Mouse (Mus musculus): ENCODE data around the gene Trp53i11. TPM values are rescaled to one million over a fixed set of nuclear protein-coding genes. Genes with fewer than 3 reads are reported as not detected.

The Trp53i11 gene
- polyA plus RNA-seq (2011; ENCODE audit: insufficient read length, low read depth, missing spikeins) = 8.9 and 9.0 TPM in 2 replicates

DNA sequence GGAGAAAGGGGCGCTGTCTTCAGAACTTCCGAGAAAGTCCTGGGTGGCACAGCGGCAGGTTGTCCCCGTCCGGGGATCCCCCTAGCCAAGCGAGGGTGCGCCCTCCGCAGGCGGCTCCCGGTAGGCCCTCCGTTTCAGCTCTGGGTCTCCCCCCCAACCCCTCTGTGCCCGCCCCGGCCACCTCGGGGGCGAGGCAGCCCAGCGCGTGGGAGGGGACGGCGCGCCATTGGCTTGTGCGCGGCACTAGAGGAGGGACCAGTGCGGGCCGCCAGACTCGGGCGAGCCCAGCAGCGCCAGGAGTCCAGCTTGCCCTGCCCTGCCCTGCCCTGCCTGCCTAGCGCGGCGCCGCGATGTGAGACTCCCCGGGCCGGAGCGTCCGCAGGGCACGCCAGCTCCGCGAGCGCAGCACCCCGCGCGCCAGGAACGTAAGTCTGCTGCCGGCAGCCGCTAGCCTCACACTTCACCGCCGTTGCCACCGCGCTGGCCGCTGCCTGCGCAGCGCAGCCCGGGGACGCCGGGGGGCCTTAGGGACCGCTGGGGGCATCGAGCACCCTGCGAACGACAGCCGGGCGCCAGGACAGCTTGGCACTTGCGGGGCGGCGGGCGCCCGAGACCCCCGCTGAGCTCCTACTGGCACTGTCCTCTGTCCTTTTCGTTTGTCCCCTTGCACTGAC, at the start of gene Trp53i11:
Gene Trp53i11, plus strand, starts transcription at position 226 of the 674 bp plus-strand sequence.
- no peaks in the 10 kb centered on the region for H3K4me1 ChIP-seq (ENCODE audit: control insufficient read depth, insufficient read depth, low read length)
- peak; percentile 57; the same call in 1 of the 2 replicates for TF ChIP-seq POLR2A (IDR thresholded peaks at IDR 0.05; ENCODE audit: low read depth, low read length)
- TF ChIP-seq CTCF (IDR thresholded peaks at IDR 0.05; ENCODE audit: borderline replicate concordance, insufficient read depth, low read length) = no peak
- no peak within 1 kb of the TSS for H3K27ac ChIP-seq (ENCODE audit: insufficient read depth, low read length)
- peak within 1 kb of the TSS; percentile 78 for H3K4me3 ChIP-seq (ENCODE audit: insufficient read depth, low read length)

DNA sequence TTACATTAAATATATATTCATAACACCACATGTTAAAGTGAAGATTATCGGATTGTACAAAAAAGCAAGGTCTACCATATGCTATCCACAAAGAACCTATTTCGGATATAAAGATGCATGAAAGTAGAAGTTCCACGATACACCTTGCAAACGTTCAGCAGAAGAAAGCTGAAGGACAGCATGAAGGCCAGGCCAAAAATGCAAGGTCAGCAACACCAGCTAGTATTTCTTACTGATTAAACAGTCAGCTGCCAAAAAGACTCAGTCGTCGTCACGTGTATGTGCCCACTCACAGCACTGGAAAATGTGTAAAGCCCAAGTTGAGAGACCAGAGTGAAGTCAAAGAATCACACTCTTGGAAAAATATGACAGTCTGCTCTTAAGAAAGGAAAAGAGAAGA, 47.9 kb upstream of the Trp53i11 start:
- no peaks in the 10 kb centered on the region for H3K4me1 ChIP-seq (ENCODE audit: control insufficient read depth, insufficient read depth, low read length)
- no peak overlapping the region for H3K27ac ChIP-seq (ENCODE audit: insufficient read depth, low read length)
- TF ChIP-seq POLR2A (IDR thresholded peaks at IDR 0.05; ENCODE audit: low read depth, low read length) (no peak), CTCF (IDR thresholded peaks at IDR 0.05; ENCODE audit: borderline replicate concordance, insufficient read depth, low read length) (no peak)
- H3K4me3 ChIP-seq (ENCODE audit: insufficient read depth, low read length) = no peak overlapping the region

DNA sequence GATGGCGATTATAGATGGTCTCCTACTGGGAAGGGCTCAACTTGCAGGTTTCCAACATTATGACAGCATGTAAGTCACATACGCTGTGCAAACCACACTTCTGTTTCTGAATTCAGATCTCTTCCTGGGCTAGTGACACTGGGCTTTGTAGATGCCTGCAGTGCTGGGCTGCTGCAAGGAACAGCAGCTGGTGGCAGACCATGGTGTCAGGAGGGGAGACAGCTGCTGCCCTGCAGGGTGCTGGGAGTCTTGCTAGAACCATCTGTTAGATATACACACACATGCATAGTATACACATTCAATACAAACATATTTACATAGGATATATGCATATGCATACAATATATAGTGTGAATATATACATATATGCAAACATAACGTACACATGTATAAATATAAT, 46.0 kb upstream of the Trp53i11 start:
- Histone ChIP-seq H3K4me1 (ENCODE audit: control insufficient read depth, insufficient read depth, low read length) (no peaks in the 10 kb centered on the region), H3K27ac (ENCODE audit: insufficient read depth, low read length) (no peak overlapping the region), H3K4me3 (ENCODE audit: insufficient read depth, low read length) (no peak overlapping the region)
- no peak for TF ChIP-seq CTCF (IDR thresholded peaks at IDR 0.05; ENCODE audit: borderline replicate concordance, insufficient read depth, low read length)
- no peak for TF ChIP-seq POLR2A (IDR thresholded peaks at IDR 0.05; ENCODE audit: low read depth, low read length)

DNA sequence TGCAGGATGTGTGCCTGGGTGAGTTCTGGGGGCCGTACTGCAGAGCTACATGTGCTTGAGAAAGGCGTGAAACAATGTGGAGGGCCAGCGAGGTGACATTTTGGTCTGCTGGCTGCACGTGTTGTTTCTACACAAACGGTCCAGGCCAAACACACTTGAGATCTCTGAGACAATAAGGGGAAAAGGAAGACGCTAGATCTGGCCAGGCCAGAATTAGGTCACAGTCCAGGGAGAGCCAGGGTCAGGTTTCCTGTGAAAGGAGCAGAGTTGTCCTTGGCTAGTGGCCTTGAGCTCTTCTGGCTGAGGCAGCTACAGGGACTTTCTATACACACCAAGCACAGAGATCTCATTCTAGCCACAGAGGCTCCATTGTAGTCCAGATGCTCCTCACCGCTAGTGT, 44.7 kb upstream of the Trp53i11 start:
- Histone ChIP-seq H3K4me1 (ENCODE audit: control insufficient read depth, insufficient read depth, low read length) (no peaks in the 10 kb centered on the region), H3K4me3 (ENCODE audit: insufficient read depth, low read length) (no peak overlapping the region), H3K27ac (ENCODE audit: insufficient read depth, low read length) (no peak overlapping the region)
- no peak for TF ChIP-seq POLR2A (IDR thresholded peaks at IDR 0.05; ENCODE audit: low read depth, low read length)
- no peak for TF ChIP-seq CTCF (IDR thresholded peaks at IDR 0.05; ENCODE audit: borderline replicate concordance, insufficient read depth, low read length)

DNA sequence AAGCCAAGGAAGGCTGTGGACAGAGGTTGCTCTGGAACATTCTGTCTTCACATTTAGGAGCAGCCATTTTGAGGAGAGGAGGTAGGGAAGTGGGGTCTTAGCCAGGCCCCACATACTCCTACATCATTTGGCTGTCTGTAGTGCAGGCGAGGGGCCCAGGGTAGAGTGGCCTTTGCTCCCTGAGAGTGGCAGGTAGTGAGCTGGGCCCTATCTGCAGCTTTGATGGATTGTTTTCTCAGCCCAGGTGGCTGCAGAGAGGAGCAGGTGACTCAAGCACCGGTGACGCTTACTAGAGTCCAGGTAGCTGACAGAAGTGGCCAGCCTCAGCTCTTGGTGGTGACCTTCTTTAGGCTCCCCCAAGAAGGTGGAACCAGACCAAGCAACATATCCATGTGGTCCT, 43.2 kb upstream of the Trp53i11 start:
- Histone ChIP-seq H3K4me3 (ENCODE audit: insufficient read depth, low read length) (no peak overlapping the region), H3K27ac (ENCODE audit: insufficient read depth, low read length) (no peak overlapping the region), H3K4me1 (ENCODE audit: control insufficient read depth, insufficient read depth, low read length) (no peaks in the 10 kb centered on the region)
- TF ChIP-seq POLR2A (IDR thresholded peaks at IDR 0.05; ENCODE audit: low read depth, low read length) (no peak), CTCF (IDR thresholded peaks at IDR 0.05; ENCODE audit: borderline replicate concordance, insufficient read depth, low read length) (no peak)

DNA sequence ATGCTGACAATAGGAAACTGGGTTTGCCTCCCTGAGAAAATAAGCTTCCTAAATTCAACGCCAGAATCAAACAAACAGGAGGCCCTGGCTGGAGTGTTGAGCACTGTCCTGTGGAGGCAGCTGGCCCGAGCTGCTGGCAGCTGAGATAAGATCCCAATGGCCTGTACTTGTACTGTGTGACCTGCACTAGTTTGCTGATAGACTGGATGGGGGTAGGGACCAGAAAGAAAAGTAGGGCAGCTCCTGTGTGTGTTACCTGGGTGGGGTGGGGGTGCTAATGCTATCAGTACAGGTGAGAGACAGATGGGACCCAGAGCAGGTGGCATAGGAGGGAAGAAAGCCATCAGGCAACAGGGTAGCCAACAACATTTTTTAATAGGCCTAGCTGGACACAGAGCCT, 37.3 kb upstream of the Trp53i11 start:
- TF ChIP-seq POLR2A (IDR thresholded peaks at IDR 0.05; ENCODE audit: low read depth, low read length) (no peak), CTCF (IDR thresholded peaks at IDR 0.05; ENCODE audit: borderline replicate concordance, insufficient read depth, low read length) (no peak)
- H3K4me3 ChIP-seq (ENCODE audit: insufficient read depth, low read length) = no peak overlapping the region
- H3K27ac ChIP-seq (ENCODE audit: insufficient read depth, low read length) = no peak overlapping the region
- H3K4me1 ChIP-seq (ENCODE audit: control insufficient read depth, insufficient read depth, low read length) = no peaks in the 10 kb centered on the region

DNA sequence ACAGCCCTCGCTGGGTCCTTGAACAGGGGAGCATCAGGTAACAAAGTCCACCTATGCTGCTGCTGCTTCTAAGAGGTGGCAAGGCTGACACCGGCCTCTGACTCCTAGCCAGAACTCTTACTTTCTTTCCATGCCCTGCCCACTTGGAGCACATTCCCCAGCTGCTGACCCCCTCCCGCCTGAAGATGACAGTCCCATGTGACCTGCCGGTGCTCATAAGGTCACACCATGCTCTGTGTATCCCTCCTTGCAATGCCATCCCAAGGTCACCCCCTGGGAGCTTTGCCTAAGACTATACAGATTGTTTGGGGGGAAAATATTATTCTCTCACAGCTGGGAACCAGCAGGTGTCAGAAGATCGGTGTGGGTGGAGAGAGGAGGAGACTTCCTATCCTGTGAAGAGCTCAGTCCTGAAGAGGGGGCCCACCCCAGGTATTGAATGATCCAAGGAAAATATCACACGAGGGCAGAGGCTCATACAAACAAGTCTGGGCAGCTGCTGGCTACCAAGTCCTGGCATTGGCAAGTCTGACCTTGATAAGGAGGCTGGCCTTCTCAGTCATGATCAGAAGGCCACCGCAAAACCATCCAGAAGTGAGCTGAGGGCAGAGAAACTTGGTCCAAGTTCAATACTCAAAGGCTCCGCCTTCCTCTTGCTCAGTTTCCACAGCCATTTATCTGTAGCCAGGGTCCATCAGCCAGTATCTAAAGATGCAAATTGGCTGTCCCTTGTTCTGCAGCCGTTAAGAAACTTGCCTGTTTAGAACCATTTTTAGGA, 36.5 kb upstream of the Trp53i11 start:
- Histone ChIP-seq H3K4me3 (ENCODE audit: insufficient read depth, low read length) (no peak overlapping the region), H3K4me1 (ENCODE audit: control insufficient read depth, insufficient read depth, low read length) (no peaks in the 10 kb centered on the region), H3K27ac (ENCODE audit: insufficient read depth, low read length) (no peak overlapping the region)
- TF ChIP-seq POLR2A (IDR thresholded peaks at IDR 0.05; ENCODE audit: low read depth, low read length) = no peak
- no peak for TF ChIP-seq CTCF (IDR thresholded peaks at IDR 0.05; ENCODE audit: borderline replicate concordance, insufficient read depth, low read length)

DNA sequence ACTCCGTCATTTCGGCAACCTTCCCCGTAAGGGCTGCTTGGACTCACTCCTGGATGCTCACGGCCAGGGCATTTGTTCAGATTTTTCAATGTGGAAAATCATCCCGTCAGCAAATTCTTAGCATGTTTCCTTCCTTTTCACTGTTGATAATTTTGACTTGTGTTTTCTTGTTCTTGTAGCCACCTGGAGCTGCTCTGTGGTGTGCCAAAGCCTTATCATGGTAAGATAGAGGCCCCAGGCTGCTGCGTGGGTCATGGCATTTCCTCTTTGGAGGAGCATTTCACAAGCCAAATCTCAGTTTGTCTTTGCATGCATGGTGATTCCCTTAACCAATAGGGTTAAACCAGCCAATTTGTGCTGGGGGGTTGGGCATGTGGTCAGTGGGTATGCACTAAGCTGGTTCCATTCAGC, 35.2 kb upstream of the Trp53i11 start:
- H3K4me1 ChIP-seq (ENCODE audit: control insufficient read depth, insufficient read depth, low read length) = no peaks in the 10 kb centered on the region

DNA sequence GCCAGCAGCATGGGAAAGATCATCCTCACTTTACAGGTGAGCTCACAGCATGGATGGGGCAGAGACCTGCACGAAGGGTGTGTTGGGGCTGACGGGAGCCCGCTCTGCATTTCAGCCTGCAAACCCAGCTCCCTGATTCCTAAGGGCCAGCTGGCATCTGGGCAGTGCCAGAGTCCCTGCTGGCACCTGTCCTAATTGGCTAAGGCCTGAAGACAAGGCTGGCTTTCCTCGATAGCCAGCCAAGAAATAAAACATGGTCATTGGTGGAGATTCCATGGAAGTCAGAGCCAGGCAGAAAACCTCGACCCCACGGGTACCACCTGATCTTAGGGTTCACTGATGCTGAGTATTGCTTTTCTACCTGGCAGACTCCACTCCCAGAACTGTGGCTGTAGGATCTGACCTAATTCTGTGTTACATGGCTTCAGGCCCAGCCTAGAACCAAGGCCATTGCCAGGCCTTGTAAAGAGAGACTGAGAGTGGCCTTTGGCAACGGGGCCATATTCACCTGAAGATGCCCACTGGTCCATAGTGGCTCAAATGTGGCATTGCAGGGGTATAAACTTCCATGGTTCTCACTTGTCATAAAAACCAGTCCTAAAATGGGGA, 34.4 kb upstream of the Trp53i11 start:
- no peaks in the 10 kb centered on the region for H3K4me1 ChIP-seq (ENCODE audit: control insufficient read depth, insufficient read depth, low read length)
- H3K27ac ChIP-seq (ENCODE audit: insufficient read depth, low read length) = no peak overlapping the region
- no peak for TF ChIP-seq POLR2A (IDR thresholded peaks at IDR 0.05; ENCODE audit: low read depth, low read length)
- no peak for TF ChIP-seq CTCF (IDR thresholded peaks at IDR 0.05; ENCODE audit: borderline replicate concordance, insufficient read depth, low read length)
- no peak overlapping the region for H3K4me3 ChIP-seq (ENCODE audit: insufficient read depth, low read length)

More for the DNA sequence above, 35.2 kb upstream of the Trp53i11 start:
- Histone ChIP-seq H3K4me3 (ENCODE audit: insufficient read depth, low read length) (no peak overlapping the region), H3K27ac (ENCODE audit: insufficient read depth, low read length) (no peak overlapping the region)
- TF ChIP-seq POLR2A (IDR thresholded peaks at IDR 0.05; ENCODE audit: low read depth, low read length) = no peak
- TF ChIP-seq CTCF (IDR thresholded peaks at IDR 0.05; ENCODE audit: borderline replicate concordance, insufficient read depth, low read length) = no peak

DNA sequence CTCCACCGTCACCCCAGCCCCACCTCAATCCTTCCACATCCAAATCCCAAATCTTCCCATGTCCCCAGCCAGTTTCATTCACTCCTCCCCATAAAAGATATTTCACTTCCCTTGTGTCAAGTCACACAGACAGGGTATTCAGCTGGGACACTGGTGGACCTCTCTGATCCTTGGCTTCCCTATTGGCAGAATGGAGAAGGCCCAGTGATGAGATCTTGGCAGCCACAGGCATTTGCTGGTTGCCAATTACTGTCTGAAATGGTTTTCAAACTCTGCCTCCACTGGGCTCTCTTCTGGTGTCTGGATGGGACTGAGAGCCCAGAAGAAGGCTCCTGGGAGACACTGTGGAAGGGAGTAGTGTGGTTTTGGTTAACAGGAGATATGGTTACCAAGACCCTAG, 33.5 kb upstream of the Trp53i11 start:
- Histone ChIP-seq H3K27ac (ENCODE audit: insufficient read depth, low read length) (no peak overlapping the region), H3K4me3 (ENCODE audit: insufficient read depth, low read length) (no peak overlapping the region), H3K4me1 (ENCODE audit: control insufficient read depth, insufficient read depth, low read length) (no peaks in the 10 kb centered on the region)
- no peak for TF ChIP-seq POLR2A (IDR thresholded peaks at IDR 0.05; ENCODE audit: low read depth, low read length)
- no peak for TF ChIP-seq CTCF (IDR thresholded peaks at IDR 0.05; ENCODE audit: borderline replicate concordance, insufficient read depth, low read length)

All from embryonic fibroblast, embryonic 13.5 days (primary cell).